Mouse (Mus musculus) small intestine, adult 2 months (tissue): ENCODE results near the gene Sesn3. TPM values are rescaled to one million over a fixed set of nuclear protein-coding genes. Genes with fewer than 3 reads are reported as not detected.
"Not testable (repeated sequence)": the region's sequence is repeated elsewhere in the genome, so short reads cannot be mapped to it uniquely, and the experiment has no call there.

ENCODE experiments used
- H3K27ac ChIP-seq: fragments of 200-500 bp; 2 replicates; pipeline ENCODE4 v1.5.1; 2012; ENCODE audit warnings: low read depth, low read length, control low read depth, inconsistent platforms; ENCODE audit not compliant: insufficient read depth
- H3K27me3 ChIP-seq: fragments of 200-500 bp; 2 replicates; pipeline ENCODE4 v1.6.1; 2012; ENCODE audit warnings: mild to moderate bottlenecking, moderate library complexity, low read length, inconsistent platforms; ENCODE audit not compliant: control insufficient read depth, insufficient read depth
- H3K36me3 ChIP-seq: fragments of 200-500 bp; 2 replicates; pipeline ENCODE4 v1.6.1; 2012; ENCODE audit warnings: mild to moderate bottlenecking, low read length, control low read depth, inconsistent platforms; ENCODE audit not compliant: control insufficient read depth, insufficient read depth
- H3K4me1 ChIP-seq: fragments of 200-500 bp; 2 replicates; pipeline ENCODE4 v1.6.1; 2012; ENCODE audit warnings: low read length, inconsistent platforms, mixed read lengths; ENCODE audit not compliant: control insufficient read depth, insufficient read depth, insufficient read length
- H3K4me3 ChIP-seq: fragments of 200-500 bp; 2 replicates; pipeline ENCODE4 v1.5.1; 2012; ENCODE audit warnings: low read depth, mild to moderate bottlenecking, control low read depth, inconsistent platforms, low read length, moderate library complexity
- CTCF ChIP-seq: fragments of 200-500 bp; IDR thresholded peaks from 2 replicates; pipeline ENCODE4 v1.5.1; 2012; ENCODE audit warnings: low read depth, mild to moderate bottlenecking, control low read depth, inconsistent platforms, low read length, moderate library complexity, mixed read lengths; ENCODE audit not compliant: insufficient replicate concordance, insufficient read length; ENCODE audit errors: extremely low read depth
- POLR2A ChIP-seq: fragments of 200-500 bp; IDR thresholded peaks from 2 replicates; pipeline ENCODE4 v1.6.1; 2012; ENCODE audit warnings: low read depth, mild to moderate bottlenecking, control low read depth, inconsistent platforms, low read length, moderate library complexity
- WGBS: fragments of 180-500 bp; shearing (Covaris S2); methylation state at CpG from one replicate; pipeline ENCODE4 v1.1.7; 2018; 5-methylcytosine and 5-hydroxymethylcytosine counted together
- polyA plus RNA-seq: library from polyadenylated mRNA; depleted of rRNA; stranded (reverse); fragments of >200 nt; gene quantifications from 2 replicates; pipeline ENCODE4 v1.2.3, GENCODE M21; 2012; rRNA removed

Sesn3 gene
- polyA plus RNA-seq, result 5.9 and 11.4 TPM in 2 replicates

DNA sequence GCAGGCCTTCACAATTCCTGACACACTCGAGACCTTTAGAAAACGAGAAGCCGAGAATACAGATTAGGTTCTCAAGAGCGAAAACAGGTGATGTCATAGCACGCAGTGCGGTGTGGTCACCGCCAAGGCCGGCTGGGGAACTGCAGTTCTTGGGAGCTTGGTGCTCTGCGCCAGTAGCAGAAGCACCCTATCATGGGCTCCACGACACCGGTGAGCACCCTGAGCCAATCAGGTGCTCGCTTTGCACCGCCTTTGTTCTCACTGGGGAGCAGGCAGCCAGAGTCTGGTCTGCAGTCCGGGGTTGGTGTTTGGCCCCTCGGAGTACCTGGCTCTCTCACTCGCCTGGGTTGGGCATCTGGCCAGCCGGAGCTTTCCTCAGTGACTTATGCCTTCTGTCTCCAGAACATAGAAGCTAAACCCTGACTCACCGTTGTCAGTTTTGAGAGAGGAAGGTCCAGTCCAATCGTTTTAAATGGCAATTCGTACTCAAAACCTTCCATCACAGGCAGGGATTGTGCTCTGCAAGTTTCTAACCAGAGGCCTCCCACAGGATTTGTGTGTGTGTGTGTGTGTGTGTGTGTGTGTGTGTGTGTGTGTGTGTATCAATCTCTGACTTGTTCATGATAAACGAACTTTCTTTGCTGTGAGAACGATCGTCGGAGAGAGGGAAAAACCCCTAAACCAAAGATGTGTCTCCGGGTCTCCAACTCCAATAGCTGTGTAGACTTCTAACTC lies at the start of gene Sesn3:
Gene Sesn3 (plus strand): TSS at position 82 of the 735 bp plus-strand sequence.
- Histone ChIP-seq H3K36me3 (no peaks in the 10 kb centered on the region), H3K27ac (peak within 1 kb of the TSS; percentile 61), H3K27me3 (no peaks in the 10 kb centered on the region), H3K4me1 (no peaks in the 10 kb centered on the region), H3K4me3 (peak within 1 kb of the TSS; percentile 57)
- TF ChIP-seq POLR2A (peak; percentile 46; the same call in 1 of the 2 replicates), CTCF (peak; percentile 31; the same call in 1 of the 2 replicates)
- WGBS, result 3% methylated on average over 25 of the region's 25 CpGs

DNA sequence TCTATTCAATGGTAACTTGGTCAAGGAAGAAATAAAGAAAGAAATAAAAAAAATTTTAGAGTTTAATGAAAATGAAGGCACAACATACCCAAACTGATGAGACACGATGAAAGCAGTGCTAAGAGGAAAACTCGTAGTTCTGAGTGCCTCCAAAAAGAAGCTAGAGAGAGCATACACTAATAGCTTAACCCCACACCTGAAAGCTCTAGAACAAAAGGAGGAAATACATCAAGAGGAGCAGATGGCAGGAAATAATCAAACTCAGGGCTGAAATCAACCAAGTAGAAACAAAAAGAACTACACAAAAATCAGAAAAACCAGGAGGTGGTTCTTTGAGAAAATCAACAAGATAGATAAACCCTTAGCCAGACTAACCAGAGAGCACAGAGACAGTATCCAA lies 47.8 kb upstream of the Sesn3 start:
- not testable (repeated sequence) for H3K4me1 ChIP-seq, H3K27ac ChIP-seq, H3K27me3 ChIP-seq, H3K36me3 ChIP-seq, H3K4me3 ChIP-seq
- WGBS, result 88% methylated on average over 2 of the region's 2 CpGs

DNA sequence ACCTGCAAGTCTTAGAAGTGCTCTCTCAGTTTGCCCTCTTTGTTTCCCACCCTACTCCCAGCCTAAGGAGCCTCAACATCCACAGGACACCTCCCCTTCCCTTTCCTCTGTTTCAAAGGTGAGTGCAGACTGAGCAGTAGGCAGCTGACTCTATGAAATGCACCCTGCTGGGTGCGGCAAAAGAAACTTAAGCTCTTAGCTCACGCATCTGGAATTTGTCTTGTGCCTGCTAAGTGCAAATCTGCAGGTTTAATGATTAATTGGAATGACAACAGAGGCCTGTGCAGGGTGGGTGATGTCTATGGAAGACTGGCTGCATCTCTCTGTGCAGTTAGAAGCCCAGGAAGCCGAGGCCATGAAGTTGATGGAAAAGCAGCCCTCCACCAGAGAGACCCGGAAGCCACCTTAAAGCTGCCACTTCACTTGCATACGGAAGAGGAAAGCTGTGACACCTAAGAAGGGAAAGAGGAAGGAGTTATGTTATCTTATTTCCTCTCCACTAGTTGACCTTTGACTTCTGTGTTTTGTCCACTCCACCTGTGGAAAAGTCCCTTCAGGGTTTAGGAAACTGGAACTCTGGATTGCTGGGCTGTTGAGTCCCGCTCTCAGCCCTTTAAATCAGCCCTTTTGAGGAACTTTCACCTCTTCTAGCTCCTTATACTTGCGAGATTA lies 41.0 kb upstream of the Sesn3 start:
- Histone ChIP-seq H3K27me3 (no peaks in the 10 kb centered on the region), H3K36me3 (no peaks in the 10 kb centered on the region), H3K27ac (peak overlapping the region; percentile 60), H3K4me3 (no peak overlapping the region; the same call in 1 of the 2 replicates), H3K4me1 (peaks cover 14% of the 10 kb centered on the region)
- TF ChIP-seq CTCF (no peak), POLR2A (no peak)
- 36% methylated on average over 7 of the region's 7 CpGs for whole genome bisulfite sequencing

DNA sequence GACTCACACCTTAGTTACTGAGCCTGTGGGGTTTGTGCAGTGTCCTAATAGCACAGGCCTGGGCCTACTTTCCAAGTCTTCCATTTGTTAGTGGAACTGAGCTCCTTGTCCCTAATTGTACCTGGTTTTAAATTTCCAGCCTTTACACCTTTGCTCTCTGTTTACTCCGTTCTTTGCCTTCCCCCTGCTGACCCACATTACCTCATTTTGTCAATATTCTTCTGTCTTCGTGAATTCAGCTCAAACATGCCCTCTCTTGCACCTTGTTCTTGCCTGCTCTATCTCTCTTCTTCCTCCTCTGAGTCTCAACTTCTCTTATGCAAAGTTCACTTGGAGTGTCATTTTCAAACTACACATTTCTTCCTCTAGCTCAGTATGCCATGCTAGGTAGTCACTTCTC lies 39.6 kb upstream of the Sesn3 start:
- H3K36me3 ChIP-seq, result no peaks in the 10 kb centered on the region
- WGBS, result 55% methylated on average over 2 of the region's 2 CpGs
- TF ChIP-seq CTCF, result no peak
- no peak for TF ChIP-seq POLR2A
- no peak overlapping the region for H3K4me3 ChIP-seq
- no peak overlapping the region for H3K27ac ChIP-seq
- no peaks in the 10 kb centered on the region for H3K27me3 ChIP-seq
- peaks cover 14% of the 10 kb centered on the region for H3K4me1 ChIP-seq

DNA sequence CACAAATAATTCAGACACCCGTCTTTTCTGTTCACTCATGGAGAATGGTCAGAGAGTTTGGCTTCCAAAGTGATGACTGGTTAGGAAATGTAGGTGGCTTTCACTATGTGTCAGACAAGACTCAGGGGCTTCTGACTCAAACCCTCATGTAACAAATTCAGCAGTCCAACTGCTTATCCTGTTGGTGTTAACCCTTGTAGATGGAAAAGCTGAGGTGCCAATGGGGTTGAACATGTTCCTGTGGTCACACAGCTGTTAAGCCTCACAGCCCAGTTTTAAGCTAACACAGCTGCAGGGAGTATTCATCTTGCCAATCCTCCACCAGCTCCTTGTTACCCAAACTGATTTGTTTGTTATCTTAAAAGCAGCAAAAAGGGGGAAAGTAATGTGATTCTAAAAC lies 33.9 kb upstream of the Sesn3 start:
- not testable (repeated sequence) for H3K36me3 ChIP-seq, H3K4me3 ChIP-seq, H3K27ac ChIP-seq, H3K4me1 ChIP-seq, H3K27me3 ChIP-seq
- 76% methylated on average over 1 of the region's 1 CpGs for WGBS

DNA sequence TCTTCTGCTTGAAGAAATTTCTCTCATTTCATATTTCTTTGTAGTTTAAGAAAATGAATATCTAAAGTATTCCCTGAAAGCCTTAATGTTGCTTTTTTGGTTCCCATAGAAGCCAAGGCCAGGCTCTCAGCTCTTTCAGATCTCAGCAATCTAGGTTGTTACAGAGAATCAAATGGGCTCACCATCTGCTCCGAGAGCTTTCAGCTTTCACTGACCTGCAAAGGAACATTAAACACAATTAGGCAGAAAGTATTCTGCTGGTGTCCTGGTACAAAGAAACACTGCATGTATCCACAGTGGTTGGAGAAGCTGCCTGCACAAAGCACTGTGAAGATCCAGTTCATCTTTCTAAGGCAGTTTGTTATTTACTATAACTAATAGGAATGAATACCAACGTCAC lies 32.6 kb upstream of the Sesn3 start:
- Histone ChIP-seq H3K36me3 (no peaks in the 10 kb centered on the region), H3K27me3 (no peaks in the 10 kb centered on the region), H3K4me1 (peaks cover 2% of the 10 kb centered on the region; the same call in 1 of the 2 replicates), H3K27ac (no peak overlapping the region), H3K4me3 (no peak overlapping the region)
- no peak for TF ChIP-seq CTCF
- no peak for TF ChIP-seq POLR2A
- WGBS, result 91% methylated on average over 2 of the region's 2 CpGs

DNA sequence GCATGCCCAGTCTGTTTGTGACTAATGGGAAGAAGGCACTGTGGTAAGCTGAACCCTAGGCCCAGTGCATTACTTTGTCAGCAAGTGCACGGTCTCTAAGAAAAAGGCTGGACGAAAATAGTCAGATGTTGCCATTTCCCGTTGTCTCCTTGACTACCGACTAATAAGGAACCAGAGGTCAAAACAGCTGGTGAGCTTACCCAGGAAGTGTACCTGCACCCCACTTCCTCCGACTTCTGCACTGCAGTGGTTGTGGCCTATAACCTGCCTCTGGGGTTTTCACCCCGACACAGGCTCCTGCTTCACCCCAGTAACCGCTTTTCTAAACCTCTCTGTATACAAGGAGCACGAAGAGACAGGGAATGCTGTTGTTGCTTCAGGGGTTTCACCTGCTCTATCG lies 30.3 kb upstream of the Sesn3 start:
- no peaks in the 10 kb centered on the region for H3K27me3 ChIP-seq
- H3K4me3 ChIP-seq, result no peak overlapping the region
- H3K4me1 ChIP-seq, result peaks cover 2% of the 10 kb centered on the region; the same call in 1 of the 2 replicates
- TF ChIP-seq POLR2A, result no peak
- no peak for TF ChIP-seq CTCF
- no peak overlapping the region for H3K27ac ChIP-seq
- no peaks in the 10 kb centered on the region for H3K36me3 ChIP-seq
- 73% methylated on average over 9 of the region's 9 CpGs for WGBS
